Mouse (Mus musculus): ENCODE results near the gene Ucn.

Gene Ucn

DNA sequence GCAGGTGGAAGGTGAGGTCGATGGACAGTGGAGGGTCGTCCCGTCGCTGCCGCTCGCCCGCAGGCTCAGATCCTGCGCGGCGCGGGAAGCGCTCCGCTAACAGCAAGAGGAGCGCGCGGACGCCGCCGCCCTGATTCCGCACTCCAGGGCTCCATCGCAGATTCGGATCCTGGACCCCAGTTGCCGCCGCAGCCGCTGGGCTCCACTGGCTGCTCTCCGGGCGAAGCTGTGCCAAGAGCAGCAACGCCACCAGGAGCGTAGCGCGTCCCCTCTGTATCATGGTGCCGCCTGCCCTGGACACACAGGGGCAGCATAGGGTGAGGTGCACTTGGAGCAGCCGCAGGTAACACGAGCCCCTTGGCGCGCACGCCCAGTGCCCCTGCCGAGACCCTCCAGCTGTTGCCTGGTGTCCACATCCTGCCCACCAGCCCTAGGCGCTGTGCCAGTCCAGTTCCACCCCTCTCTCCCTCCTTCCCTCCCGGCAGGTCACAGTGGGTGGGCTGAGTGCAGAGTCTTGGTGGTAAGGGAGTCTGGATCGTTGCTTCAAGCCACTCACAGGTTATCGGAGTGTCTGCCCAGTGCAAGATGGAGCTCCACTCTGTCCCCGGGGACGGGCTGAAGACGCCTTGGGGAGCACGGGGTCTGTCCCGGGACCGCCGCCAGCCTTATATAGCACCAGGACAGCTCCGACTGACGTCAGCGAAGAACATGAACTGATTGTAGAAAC lies at the start of gene Ucn:
Gene Ucn (minus strand): TSS at position 589 of the 727 bp plus-strand sequence.
- CTCF ChIA-PET: no interaction called here

DNA sequence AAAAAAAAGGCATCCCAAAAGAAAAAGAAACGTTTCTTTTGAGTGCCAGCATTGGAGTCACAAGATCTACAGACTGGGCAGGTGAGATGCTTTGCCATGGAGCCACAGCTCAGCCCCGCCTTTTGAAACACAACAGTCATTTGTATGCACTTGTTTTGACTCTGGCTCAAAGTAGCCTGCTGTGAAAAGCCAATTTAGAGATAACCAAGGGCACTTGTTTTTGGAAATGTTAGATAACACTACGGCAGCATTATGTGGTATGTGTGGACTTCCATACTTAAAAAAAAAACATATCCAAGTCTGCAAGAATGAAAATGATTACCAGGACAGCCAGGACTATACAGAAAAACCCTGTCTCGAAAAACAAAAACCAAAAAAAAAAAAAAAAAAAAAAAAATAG lies 45.0 kb upstream of the Ucn start:
- CTCF ChIA-PET: no interaction called here

DNA sequence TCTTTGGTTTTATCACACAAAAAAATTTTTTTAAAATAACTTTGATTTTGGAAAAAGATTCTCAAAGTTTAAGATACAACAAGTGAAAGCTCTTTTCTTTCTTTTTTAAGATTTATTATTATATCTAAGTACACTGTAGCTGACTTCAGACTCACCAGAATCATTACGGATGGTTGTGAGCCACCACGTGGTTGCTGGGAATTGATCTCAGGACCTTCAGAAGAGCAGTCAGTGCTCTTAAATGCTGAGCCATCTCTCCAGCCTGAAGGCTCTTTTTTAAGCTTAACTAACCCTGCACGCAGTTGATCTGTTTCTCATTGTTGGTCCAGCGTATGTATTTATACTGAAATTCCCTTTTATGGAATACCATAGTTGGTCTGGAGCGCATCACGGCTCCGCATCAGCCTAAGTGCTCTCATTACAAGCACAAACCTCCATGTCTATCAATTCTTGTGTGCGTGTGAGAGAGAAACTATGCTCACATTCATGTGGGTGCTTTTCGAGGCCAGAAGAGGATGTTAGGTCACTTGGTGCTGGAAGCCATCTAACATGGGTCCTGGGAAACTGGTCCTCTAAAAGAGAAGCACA lies 42.6 kb upstream of the Ucn start:
- CTCF ChIA-PET: no interaction called here

DNA sequence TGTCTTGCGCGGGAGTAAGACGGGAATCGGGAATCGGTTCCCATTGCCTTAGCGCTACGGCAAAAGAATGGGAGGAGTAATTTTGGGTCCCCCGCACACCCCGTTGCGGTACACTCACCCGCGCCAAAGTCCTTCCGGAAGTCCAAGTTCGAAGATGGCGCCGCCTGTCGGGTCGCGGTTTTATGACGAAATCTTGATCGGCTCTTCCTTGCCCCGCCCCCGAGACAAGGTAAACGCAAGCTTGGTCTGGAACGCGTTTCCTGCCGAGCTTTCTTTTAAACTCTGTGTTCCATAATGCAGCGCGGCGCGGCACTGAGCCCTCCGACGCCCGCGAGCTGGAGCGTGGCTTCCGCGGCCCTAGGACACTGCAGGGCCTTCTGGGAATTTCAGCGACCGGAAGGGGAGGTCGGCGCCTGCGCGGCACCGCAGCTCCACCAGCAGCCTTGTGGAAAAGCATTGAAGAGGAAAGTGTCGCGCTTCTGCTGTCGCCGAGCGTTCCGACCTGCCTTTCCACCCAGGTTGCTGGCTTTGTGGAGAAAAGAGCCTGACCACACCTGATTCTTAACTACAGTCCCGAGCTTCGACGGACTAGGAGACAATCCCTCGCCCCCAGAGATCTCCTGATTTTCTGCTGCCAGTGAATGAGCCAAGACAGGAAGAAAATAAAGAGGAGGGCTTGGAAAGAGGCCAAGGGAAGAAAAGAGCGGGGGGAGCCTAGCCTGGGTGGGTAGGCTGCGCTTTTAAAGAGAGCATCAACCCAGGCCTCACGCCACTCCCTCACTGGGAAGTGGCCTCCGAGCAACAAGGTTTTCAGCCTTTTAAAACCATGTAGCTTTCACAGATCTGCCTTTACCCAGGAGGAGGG lies 41.4 kb upstream of the Ucn start, which contains the start of the genes Gm29609 and Gtf3c2:
Gene Gm29609 (minus strand): TSS at position 146 of the 865 bp plus-strand sequence.
Gene Gtf3c2 (minus strand): TSS at position 379 of the 865 bp plus-strand sequence.
- CTCF ChIA-PET: interaction anchor here (0.8 to 0.9 kb wide), 2 partner anchors 8 to 110 kb away, joined by 3 to 4 read pairs; no protein-coding TSS in a partner anchor

DNA sequence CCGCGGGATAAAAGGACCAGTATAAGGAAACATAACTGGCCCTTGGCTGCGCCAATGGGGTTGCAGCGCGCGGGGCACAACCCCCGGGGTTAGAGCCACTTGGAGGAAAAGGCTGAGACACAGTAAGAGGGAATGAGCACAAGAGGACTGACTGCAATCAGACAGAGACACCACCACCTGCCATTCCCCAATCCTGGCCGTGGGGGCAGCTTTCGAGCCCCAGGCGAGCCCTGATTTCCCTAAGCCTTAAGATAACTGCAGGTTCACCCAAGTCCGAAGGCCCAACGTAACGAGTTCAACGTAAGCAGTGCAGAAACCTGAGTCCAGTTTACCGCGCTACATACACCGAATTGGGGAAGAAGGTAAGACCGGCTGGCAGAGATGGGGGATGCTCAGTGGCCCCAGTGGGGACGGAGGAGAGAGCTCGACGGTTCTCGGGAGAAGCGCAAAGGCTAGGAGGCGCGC lies 40.7 kb upstream of the Ucn start:
- CTCF ChIA-PET: interaction anchor here (0.8 kb wide), 1 partner anchor 111 kb away, joined by 3 read pairs; no protein-coding TSS in a partner anchor

DNA sequence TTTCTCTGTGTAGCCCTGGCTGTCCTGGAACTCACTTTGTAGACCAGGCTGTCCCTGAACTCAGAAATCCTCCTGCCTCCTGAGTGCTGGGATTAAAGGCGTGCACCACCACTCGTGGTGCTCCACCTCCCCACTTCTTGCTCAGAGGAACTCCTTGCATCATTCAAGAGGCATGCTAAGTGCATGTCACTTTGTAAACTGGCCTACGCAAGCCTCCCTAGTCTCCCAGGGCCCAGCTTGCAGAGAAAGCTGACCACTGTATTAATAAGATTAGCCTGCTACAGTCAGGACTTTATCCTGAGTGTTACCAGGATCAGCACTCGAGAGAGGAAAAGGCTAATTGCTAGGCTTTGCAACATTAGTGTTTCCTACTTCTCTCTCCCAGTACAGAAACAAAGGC lies 30.0 kb upstream of the Ucn start:
- CTCF ChIA-PET: no interaction called here

DNA sequence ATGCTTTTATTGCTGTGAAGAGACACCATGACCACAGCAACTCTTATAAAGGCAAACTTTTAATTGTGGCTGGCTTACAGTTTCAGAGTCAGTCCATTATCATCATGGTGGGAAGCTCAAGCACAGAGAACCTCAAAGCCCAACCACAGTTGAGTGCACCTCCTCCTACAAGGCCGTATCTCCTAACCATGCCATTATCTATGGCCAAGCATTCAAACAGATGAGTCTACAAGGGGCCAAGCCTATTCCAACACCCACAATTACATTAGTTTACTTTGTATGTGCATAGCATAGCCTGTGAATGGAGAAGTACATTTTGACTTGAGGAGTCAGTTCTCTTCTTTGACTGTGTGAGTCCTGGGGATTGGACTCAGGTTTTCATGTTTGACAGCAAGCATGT lies 26.2 kb upstream of the Ucn start:
- CTCF ChIA-PET: no interaction called here

DNA sequence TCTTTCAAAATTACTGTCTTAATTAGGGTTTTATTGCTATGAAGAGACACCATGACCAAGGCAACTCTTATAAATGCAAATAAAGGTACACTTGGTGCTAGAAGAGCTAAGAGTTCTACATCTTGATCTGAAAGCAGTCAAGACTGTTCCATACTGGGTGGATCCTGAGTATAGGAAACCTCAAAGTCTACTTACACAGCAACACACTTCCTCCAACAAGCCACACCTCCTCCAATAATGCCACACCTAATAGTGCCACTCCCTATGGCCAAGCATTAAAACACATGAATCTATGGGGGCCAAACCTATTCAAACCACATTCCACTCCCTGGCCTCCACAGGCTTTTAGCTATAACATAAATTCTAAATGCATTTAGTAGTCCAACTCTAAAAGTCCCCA lies 23.8 kb upstream of the Ucn start:
- CTCF ChIA-PET: interaction anchor here (0.5 kb wide), 1 partner anchor 60 kb away, joined by 3 read pairs; no protein-coding TSS in a partner anchor

DNA sequence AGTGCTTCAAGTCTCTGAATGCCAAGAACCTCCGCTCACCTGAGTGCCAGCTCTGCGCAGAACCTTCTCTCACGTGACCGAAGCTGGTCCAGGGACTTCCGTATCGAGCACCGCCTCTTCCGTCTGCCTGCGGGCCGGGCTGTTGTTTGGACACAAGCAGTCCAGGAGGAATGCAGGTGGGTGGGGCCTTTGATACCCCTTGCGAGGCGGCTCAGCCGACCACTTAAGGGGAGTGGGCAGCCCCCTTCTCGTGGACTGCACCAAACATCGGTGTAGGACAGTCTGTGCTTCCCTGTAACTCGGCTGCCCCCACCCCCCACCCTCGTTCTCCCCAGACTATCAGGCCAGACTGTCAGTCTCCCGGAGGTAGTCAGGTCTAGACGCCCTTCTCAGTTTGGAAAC lies 15.5 kb upstream of the Ucn start, which contains the start of gene Mpv17:
Gene Mpv17 (minus strand): TSS at position 100 of the 402 bp plus-strand sequence.
- CTCF ChIA-PET: no interaction called here

DNA sequence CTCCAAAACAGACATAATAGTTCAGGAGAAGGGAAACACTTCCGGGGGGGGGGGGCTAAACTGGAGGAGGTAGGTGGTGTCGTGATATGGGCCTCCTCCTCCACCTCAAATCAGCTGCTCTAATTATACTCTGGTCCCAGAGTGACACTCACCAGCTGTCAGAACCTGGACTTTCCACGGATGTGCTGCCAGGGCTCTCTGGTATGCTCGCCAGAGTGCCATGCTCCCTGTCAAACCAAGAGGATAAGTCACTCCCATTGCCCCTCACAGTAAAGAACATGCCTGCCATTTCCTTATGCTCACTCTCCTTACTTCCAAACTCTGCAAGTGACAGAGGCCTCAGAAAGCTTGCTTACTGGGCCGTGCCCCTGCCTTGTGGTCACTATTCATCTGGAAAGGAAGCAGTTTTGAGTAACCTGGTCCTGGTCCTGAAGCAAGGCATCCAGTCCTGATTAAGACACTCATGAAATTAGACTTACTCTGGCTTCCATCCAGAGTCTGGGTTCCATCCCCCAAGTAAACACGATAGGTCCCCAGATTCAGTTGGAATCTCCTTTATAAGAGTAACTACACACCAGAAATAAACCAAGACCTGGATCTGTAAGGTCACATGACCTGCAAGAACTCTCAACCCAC lies 15.0 kb upstream of the Ucn start:
- CTCF ChIA-PET: interaction anchor here (0.6 kb wide), 2 partner anchors 125 to 175 kb away, joined by 3 read pairs; no protein-coding TSS in a partner anchor

DNA sequence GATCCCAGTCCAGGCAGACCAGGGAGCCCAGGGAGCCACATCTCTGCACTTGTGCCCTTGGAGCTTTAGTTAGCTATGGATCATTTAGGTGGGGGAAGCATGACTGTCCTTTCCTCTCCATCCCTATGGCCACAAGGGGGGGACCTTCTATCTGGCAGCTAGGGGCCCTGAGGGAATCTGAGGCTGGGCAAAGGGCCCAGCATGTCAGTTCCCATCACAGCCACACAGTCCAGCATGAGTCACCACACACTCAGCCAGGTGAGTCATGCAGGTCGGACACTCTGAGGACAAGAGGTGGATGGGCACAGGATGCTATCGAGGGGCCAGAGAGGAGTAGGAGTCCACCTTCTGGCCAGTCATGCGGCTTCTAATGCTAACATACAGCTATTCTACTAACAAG lies 13.1 kb upstream of the Ucn start:
- CTCF ChIA-PET: no interaction called here

DNA sequence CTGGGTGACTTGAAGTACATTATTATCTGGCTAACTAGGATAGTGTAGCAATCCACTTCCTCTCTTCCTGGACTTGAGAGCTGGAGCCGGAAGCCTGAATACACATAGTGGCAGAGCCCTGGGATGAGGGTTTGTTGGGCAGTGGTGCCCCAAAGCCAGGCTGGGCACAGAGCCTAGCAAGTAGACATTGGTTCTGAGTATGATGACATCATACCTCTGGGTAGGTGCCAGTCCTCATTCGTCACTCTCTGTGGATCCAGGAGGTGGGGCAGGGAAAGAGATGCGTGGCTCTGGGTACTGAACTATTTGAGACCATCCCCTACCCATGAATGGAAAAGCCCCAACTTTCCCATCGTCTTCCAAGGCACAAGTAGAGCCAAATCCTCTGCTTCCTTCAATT lies 11.2 kb upstream of the Ucn start:
- CTCF ChIA-PET: no interaction called here

DNA sequence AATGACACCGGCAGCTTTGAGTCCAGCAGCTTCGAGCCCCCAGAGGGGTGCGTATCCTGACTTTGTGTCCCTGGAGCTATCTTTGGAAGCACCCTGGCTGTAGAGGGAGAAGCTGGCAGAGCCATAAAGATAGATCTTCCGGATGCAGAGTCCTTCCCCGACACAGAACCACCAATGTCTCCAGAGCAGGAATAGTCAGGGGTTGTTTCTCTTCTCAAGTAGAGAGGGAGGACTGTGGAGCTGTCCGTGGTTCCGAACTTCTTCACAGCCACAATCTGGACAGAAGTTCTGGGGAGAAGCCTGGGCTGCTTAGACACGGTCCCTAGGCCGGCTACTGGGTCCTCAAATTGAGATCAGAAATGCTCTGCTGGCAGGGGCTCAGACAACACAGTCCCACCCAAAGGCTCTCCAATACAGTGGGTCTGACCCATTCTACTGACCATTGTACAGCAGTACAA lies 368 bp upstream of the Ucn start:
- CTCF ChIA-PET: no interaction called here

DNA sequence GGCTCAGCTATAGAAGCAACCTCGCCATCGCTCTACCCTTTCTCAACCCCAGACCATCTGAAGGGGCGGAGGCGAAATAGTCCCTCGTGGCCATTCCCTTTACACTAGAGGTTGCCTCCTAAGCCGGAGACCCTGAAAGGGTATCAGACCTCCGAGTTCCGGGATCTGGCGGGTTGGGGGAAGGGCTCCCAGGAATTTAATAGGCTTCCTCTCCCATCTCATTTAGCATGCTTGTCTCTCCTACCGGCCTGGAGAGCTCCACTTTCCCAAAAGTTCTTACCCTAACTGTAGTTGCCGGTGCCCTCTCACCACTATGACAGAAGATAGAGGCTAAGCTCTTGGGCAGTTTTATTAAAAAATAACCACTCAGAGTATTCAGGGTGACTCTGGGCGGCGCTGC lies 971 bp downstream of the Ucn start:
- CTCF ChIA-PET: no interaction called here

DNA sequence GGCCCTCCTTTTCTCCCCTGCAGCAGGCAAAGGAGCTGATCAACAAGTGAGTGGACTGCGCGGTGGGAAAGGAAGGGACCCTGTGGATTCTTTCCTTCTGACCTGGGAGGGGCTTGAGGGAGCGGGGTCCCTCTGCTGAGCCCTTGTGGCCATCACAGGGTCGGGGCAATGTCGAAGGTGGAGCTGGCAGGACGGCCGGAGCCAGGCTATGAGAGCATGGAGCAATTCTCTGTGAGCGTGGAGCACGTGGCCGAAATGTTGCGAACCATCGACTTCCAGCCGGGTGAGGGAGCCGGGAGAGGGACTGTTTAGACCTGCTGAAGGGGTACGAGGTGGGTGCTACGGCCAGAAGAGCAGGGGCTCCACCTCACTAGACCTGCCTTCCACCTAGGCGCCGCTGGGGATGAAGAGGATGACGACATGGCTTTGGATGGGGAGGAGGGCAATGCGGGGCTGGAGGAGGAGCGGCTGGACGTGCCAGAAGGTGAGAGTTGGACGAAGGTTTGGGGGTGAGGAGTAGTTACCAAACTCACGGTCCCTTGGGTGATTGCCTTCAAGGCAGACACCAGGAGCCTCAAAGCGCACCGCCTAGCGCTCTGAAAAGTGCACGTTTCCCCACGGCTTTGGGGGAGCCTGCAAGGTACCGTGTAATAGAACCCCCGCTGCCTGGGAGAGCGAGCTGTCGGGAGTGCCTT lies 1.8 kb downstream of the Ucn start:
- CTCF ChIA-PET: no interaction called here

DNA sequence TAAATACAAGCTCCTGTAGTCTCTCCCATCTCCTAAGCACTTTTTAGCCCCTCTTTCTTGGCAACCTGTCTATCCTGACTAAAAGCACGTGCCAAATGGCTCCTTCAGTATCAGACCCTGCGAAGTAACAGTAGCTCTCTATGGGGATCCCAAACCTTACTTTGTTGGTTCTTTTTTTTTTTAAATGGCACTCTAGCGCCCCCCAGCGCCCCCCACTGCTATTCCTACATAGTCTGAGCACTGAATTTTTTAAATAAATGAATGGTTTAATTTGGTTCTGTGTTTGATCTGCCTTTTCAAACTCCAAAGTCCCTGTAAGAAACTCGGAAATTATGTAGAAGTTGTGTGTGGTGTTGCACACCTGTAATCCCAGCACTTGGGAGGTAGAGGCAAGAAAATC lies 12.6 kb downstream of the Ucn start:
- CTCF ChIA-PET: interaction anchor here (0.7 kb wide), 1 partner anchor 1757 kb away, joined by 3 read pairs; no protein-coding TSS in a partner anchor

DNA sequence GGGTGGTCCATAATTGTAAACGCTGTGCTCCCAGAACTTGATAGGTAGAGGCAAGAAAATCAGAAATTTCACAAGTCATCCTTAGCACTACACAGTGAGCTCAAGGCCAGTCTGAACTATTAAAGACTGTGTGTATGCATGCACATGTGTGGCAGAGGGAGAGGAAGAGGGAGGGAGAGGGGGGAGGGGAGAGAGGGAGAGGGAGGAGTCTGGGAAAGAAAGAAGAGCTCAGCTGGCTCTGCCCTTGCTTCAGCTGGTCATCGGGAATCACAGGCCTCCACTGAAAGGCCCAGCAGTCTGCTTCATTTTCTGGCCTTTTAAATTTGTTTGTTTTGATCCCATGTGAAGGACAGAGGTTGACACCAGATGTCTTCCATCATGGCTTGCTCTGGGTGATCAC lies 15.1 kb downstream of the Ucn start:
- CTCF ChIA-PET: no interaction called here

DNA sequence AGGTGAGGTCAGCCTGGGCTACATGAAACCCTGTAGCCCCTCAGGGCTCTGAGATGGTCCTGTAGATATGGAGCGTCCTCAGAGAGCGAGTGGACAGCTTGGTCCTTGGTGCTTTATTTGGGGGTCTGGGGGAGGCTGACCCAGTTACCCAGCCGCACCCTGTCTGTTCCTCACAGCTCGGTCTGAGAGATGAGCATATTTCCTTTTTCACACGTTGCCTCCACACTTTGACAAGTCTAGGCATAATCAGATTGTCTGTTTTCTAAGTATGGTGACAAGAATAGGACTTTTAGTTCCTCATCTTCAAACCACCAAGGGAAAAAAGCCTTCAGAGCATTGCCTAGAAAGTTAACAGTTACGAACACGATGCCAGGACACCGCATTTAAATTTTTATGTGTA lies 17.5 kb downstream of the Ucn start:
- CTCF ChIA-PET: no interaction called here

DNA sequence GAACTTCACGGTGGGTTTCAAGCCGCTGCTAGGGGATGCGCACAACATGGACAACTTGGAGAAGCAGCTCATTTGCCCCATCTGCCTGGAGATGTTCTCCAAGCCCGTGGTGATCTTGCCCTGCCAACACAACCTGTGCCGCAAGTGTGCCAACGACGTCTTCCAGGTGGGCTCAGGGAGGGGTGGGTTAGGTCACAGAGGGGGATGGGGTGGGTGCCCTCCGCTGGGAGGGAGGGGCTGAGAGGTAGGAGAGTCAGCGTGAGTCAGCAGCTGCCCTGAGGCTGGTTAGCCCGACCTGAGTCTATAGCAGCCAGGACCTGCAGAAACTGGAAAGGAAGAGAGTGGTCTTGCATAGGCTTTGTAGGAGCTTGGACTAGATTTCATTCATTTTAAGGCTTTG lies 21.7 kb downstream of the Ucn start:
- CTCF ChIA-PET: no interaction called here

DNA sequence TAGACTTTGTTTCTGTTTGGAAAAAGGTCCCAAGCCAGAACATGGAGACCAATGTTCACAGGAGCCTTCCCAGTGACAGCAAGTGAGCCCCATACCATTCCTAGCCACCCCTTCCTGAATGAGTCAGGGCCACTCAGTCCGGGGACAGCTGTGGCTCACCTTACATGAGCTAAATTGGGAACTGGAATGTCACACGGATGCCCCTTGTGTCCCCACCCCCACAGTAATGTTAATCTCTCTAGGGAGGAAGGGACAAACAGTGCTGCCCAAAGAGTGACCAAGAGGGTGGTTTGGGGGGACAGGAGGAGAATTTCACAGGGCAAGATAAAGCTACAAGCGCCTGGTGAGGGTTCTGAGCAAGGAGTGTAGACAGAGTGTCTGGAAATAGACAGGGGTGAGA lies 22.3 kb downstream of the Ucn start, which contains the start of gene Trim54:
Gene Trim54 (plus strand): TSS at position 359 of the 400 bp plus-strand sequence.
- CTCF ChIA-PET: no interaction called here

DNA sequence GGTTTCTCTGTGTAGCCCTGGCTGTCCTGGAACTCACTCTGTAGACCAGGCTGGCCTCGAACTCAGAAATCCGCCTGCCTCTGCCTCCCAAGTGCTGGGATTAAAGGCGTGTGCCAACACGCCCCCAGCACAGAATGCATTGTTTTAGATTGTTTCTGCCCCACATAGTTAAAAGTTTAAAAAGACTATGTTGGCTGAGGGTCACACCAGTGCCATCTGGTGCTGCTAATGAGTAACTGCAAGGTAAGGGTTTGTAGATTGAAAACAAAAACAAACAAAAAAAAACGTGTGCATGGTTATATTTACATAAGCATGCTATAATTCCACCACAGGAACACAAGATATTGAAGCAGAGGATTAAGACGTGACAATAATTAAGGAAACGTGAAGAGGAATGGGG lies 27.8 kb downstream of the Ucn start:
- CTCF ChIA-PET: interaction anchor here (0.6 kb wide), 1 partner anchor 180 kb away, joined by 4 read pairs; no protein-coding TSS in a partner anchor

Measured in spleen, embryonic (tissue).